Mouse (Mus musculus) liver, embryonic 14.5 days (tissue): ENCODE measurements around the gene Mpc1. TPM values are rescaled to one million over a fixed set of nuclear protein-coding genes. Genes with fewer than 3 reads are reported as not detected.

Source experiments
- ATAC-seq: fragments of 200-750 bp; cut with Nextera tagmentation; 2 replicates; pipeline ENCODE4 v1.8.0; 2017; ENCODE audit warnings: moderate number of reproducible peaks, mild to moderate bottlenecking, moderate library complexity; ENCODE audit not compliant: insufficient read depth
- DNase-seq, 3 experiments: peaks; one replicate each; pipeline ENCODE4 v3.0.0-alpha.2; 2012 to 2013; ENCODE audit warnings: low read depth in 3 of 3, low spot score in 3 of 3
- H3K27ac ChIP-seq: fragments of 300-500 bp; sonication (generic); 2 replicates; pipeline ENCODE4 v1.5.1; 2014; ENCODE audit warnings: moderate library complexity, mild to moderate bottlenecking, control low read depth, inconsistent platforms
- H3K27me3 ChIP-seq: fragments of 300-500 bp; sonication (generic); 2 replicates; pipeline ENCODE4 v1.6.1; 2014; ENCODE audit warnings: mild to moderate bottlenecking, low read length, moderate library complexity; ENCODE audit not compliant: control insufficient read depth, insufficient read depth
- H3K36me3 ChIP-seq: fragments of 300-500 bp; sonication (generic); replicated peaks from 2 replicates; pipeline ENCODE4 v1.6.1; 2014; ENCODE audit warnings: low read depth; ENCODE audit not compliant: control insufficient read depth, insufficient read depth
- H3K4me1 ChIP-seq, 2 experiments: fragments of 200-500 bp in 1 of 2; fragments of 300-500 bp in 1 of 2; sonication (generic) in 1 of 2; replicated peaks; 2 replicates each; pipeline ENCODE4 v1.6.1; 2012 to 2014; ENCODE audit warnings: antibody characterized with exemption in 1 of 2, inconsistent platforms in 1 of 2, low read length in 1 of 2; ENCODE audit not compliant: control insufficient read depth in 2 of 2, insufficient read depth in 2 of 2
- H3K4me2 ChIP-seq: fragments of 300-500 bp; sonication (generic); 2 replicates; pipeline ENCODE4 v1.6.1; 2014; ENCODE audit warnings: low read depth, mild to moderate bottlenecking, control low read depth, moderate library complexity
- H3K4me3 ChIP-seq, 2 experiments: fragments of 200-500 bp in 1 of 2; fragments of 300-500 bp in 1 of 2; sonication (generic) in 1 of 2; 2 replicates each; pipeline ENCODE4 v1.5.1; 2012 to 2014; ENCODE audit warnings: low read depth in 2 of 2, low read length in 2 of 2, mild to moderate bottlenecking in 2 of 2, control low read depth in 1 of 2, inconsistent platforms in 1 of 2, moderate library complexity in 1 of 2; ENCODE audit not compliant: insufficient read depth in 1 of 2
- H3K9ac ChIP-seq: fragments of 300-500 bp; sonication (generic); replicated peaks from 2 replicates; pipeline ENCODE4 v1.6.1; 2014; ENCODE audit warnings: mild to moderate bottlenecking, control low read depth, moderate library complexity
- H3K9me3 ChIP-seq: fragments of 300-500 bp; sonication (generic); 2 replicates; pipeline ENCODE4 v1.6.1; 2016; ENCODE audit warnings: low read length, mixed read lengths; ENCODE audit not compliant: control insufficient read depth
- CTCF ChIP-seq: IDR thresholded peaks from 2 replicates; pipeline ENCODE4 v1.5.1; 2016; ENCODE audit warnings: antibody characterized with exemption, low read depth, control low read depth
- EP300 ChIP-seq: IDR thresholded peaks from 2 replicates; pipeline ENCODE4 v1.6.1; 2016; ENCODE audit warnings: antibody characterized with exemption, low read depth
- WGBS: fragments of 180-500 bp; shearing (Covaris S2); extraction: QIAGEN DNeasy Blood & Tissue Kit; methylation state at CpG from one replicate; pipeline ENCODE4 v1.1.7; 2014; ENCODE audit not compliant: insufficient replicate concordance; 5-methylcytosine and 5-hydroxymethylcytosine counted together
- polyA plus RNA-seq, 2 experiments: library from polyadenylated mRNA; depleted of rRNA in 1 of 2; stranded (reverse) in 1 of 2; unstranded in 1 of 2; fragments of >200 nt; fragmentation: Nextera tagmentation in 1 of 2; extraction: Ambion mirVana in 1 of 2; gene quantifications; 2 replicates each; pipeline versions ENCODE4 v1.2.1 to v1.2.3; 2012 to 2014

The Mpc1 gene
- polyA plus RNA-seq, 2 experiments, result 50.5 to 151 TPM

DNA sequence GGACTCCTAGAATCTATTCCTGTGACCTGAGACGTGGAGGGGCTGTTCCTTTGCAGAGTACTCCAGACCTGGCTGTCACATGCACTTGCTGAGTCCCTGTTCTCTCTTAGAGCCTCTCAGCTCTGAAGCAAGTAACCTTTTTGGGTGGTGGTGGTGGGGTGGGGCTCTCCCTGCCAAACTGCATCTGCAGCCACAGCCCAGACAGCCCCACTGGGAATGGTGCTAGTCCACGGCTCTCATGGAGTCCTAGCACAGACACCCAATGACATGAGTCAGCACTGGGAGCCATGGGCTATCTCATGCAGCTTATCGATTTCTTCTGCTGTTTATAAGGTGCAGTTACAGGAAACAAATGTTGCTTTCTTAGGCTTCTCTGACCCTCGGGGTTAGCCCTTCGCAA lies 15.0 kb downstream of the Mpc1 start:
- Histone ChIP-seq H3K36me3 (no peaks in the 10 kb centered on the region), H3K4me1 (no peaks in the 10 kb centered on the region), H3K9ac (no peak overlapping the region), H3K4me3 (no peak overlapping the region), H3K27ac (no peak overlapping the region), H3K4me2 (no peak overlapping the region), H3K9me3 (no peaks in the 10 kb centered on the region), H3K27me3 (no peaks in the 10 kb centered on the region)
- ATAC-seq, result no peak
- WGBS, result 68% methylated on average over 5 of the region's 5 CpGs
- DNase-seq, result no peak
- TF ChIP-seq CTCF, result no peak
- TF ChIP-seq EP300, result no peak

GRCm38 (mm10) chr17:8298281-8298680 lies 15.6 kb downstream of the Mpc1 start:
- H3K4me3 ChIP-seq, result no peak overlapping the region
- H3K4me1 ChIP-seq, result no peaks in the 10 kb centered on the region
- no peak for DNase-seq
- no peak overlapping the region for H3K27ac ChIP-seq
- H3K9ac ChIP-seq, result no peak overlapping the region
- no peaks in the 10 kb centered on the region for H3K36me3 ChIP-seq
- 80% methylated on average over 2 of the region's 2 CpGs for WGBS
- no peaks in the 10 kb centered on the region for H3K9me3 ChIP-seq
- ATAC-seq, result no peak
- no peaks in the 10 kb centered on the region for H3K27me3 ChIP-seq
- H3K4me2 ChIP-seq, result no peak overlapping the region
- TF ChIP-seq EP300 (no peak), CTCF (no peak)

- TF ChIP-seq EP300 (no peak), CTCF (no peak)
- no peaks in the 10 kb centered on the region for H3K36me3 ChIP-seq
- ATAC-seq (no peak), DNase-seq (no peak)
- no peak overlapping the region for H3K9ac ChIP-seq
- H3K9me3 ChIP-seq, result no peaks in the 10 kb centered on the region
- no peak overlapping the region for H3K27ac ChIP-seq
- no peak overlapping the region for H3K4me2 ChIP-seq
- H3K27me3 ChIP-seq, result no peaks in the 10 kb centered on the region
- no peaks in the 10 kb centered on the region for H3K4me1 ChIP-seq
- no peak overlapping the region for H3K4me3 ChIP-seq
Measured at GRCm38 (mm10) chr17:8299524-8299923, 16.8 kb downstream of the Mpc1 start.

DNA sequence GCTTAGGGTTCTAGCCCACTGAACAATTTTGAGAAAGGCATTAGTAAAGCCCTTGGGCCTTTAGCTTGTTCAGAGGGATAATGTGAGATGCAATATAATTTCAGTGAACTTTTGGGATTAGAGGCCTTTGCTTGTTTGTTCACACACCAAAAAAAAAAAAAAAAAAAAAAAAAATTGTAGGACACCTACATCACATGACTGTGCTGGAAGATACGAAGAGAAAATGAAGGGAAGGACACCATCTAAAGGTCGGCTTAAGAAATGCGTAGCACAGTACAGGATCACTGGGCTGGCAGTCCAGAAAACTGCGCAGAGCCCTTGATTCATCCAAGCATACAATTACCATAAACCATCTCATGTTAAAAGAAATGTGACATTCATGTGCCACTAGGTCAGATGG lies 18.8 kb downstream of the Mpc1 start:
- DNase-seq (no peak), ATAC-seq (no peak)
- no peak overlapping the region for H3K4me3 ChIP-seq
- no peak for TF ChIP-seq EP300
- TF ChIP-seq CTCF, result peak; percentile 5; the same call in 1 of the 2 replicates
- H3K4me2 ChIP-seq, result no peak overlapping the region
- H3K9me3 ChIP-seq, result no peaks in the 10 kb centered on the region
- no peaks in the 10 kb centered on the region for H3K4me1 ChIP-seq
- H3K9ac ChIP-seq, result no peak overlapping the region
- no peaks in the 10 kb centered on the region for H3K27me3 ChIP-seq
- WGBS, result 59% methylated on average over 4 of the region's 4 CpGs
- H3K27ac ChIP-seq, result no peak overlapping the region
- H3K36me3 ChIP-seq, result no peaks in the 10 kb centered on the region

DNA sequence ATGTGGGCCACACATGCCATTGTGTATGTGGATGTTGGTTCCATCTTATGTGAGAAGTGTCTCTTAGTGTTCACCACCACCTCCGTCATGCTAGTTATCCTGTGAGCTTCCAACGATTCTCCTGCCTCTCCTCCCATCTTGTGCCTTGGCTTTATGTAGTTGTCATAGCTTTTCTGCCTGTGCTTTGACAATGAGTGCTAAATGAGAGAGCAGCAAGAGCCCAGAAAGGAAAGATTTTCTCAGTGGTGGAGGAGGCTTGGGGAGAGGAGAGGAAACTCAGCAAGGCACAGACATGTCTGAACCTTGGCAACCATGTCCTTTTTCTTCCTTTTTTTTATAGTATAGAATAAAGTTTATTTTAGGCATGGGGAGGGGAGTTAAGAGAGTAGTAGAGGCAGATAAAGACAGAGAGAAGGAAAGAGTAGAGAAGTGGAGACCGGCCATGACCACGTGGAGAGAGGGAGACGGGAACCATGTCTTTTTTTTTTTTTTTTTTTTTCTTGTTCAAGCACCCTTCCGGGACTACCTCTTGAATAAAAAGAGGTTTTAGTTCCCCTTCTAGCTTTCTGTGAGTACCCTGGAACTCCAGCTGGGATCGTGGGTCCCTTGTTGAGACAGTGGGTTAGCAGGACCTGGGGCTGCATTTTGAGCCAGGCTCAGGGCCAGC lies 20.2 kb downstream of the Mpc1 start:
- TF ChIP-seq EP300, result no peak
- no peak for TF ChIP-seq CTCF
- Histone ChIP-seq H3K27ac (no peak overlapping the region), H3K9ac (no peak overlapping the region), H3K36me3 (no peaks in the 10 kb centered on the region), H3K27me3 (no peaks in the 10 kb centered on the region), H3K9me3 (no peaks in the 10 kb centered on the region), H3K4me3 (no peak overlapping the region), H3K4me1 (no peaks in the 10 kb centered on the region), H3K4me2 (no peak overlapping the region)
- DNase-seq, result no peak
- 49% methylated on average over 7 of the region's 7 CpGs for WGBS
- ATAC-seq, result no peak
